Mouse (Mus musculus): ENCODE results near the gene Fadd. TPM values are rescaled to one million over a fixed set of nuclear protein-coding genes. Genes with fewer than 3 reads are reported as not detected.

Fadd gene
- polyA plus RNA-seq, 1 experiment, result 5.7 TPM

DNA sequence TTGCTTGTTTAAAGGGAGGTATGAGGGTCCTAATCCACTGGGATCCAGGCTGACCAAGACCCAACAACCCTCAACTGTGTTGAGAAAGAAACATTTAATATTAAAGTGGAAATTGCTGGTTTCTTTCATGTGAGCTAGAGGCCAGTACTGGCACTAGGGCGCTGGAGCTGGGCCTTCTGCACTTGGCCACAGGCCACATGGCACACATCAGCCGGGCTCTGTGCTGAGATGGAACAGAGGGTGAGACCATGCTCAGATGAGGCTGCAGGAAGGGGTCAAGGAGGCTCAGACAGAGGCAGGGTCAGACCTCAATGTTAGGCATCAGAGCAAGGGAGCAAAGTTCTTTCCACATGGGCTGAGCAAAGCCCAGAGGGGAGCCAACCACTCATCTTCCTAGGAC, 43.8 kb upstream of the Fadd start:
- Histone ChIP-seq H3K79me2 (ENCODE audit: control insufficient read depth, insufficient read depth) (no peaks in the 10 kb centered on the region), H3K4me2 (ENCODE audit: low read depth) (no peak overlapping the region), H3K36me3 (ENCODE audit: control insufficient read depth, insufficient read depth) (no peaks in the 10 kb centered on the region), H3ac (ENCODE audit: control insufficient read depth, insufficient read length) (no peak overlapping the region), H3K4me3 (no peak overlapping the region), H3K27me3 (ENCODE audit: control insufficient read depth, insufficient read depth, insufficient read length) (no peaks in the 10 kb centered on the region)
- TF ChIP-seq CEBPB (IDR thresholded peaks at IDR 0.05; ENCODE audit: insufficient read depth, poor library complexity, severe bottlenecking) (no peak), POLR2AphosphoS2 (IDR thresholded peaks at IDR 0.05; ENCODE audit: insufficient read length, low read depth) (no peak), USF1 (IDR thresholded peaks at IDR 0.05; ENCODE audit: low read depth) (no peak), MYOD1 (IDR thresholded peaks at IDR 0.05; ENCODE audit: control insufficient read depth in 1 of 3, insufficient read length in 2 of 3, low read depth in 2 of 3) (no peak), POLR2A (IDR thresholded peaks at IDR 0.05; ENCODE audit: insufficient read length, low read depth) (no peak), TCF3 (IDR thresholded peaks at IDR 0.05; ENCODE audit: insufficient read length, low read depth) (no peak), TCF12 (IDR thresholded peaks at IDR 0.05; ENCODE audit: insufficient read depth, poor library complexity, severe bottlenecking) (no peak), REST (IDR thresholded peaks at IDR 0.05; ENCODE audit: insufficient read depth, insufficient read length) (no peak), MYOG (IDR thresholded peaks at IDR 0.05; ENCODE audit: control insufficient read depth in 1 of 3, insufficient read depth in 1 of 3, insufficient read length in 2 of 3, low read depth in 2 of 3) (no peak), E2F4 (IDR thresholded peaks at IDR 0.05; ENCODE audit: insufficient read depth) (no peak), MAX (IDR thresholded peaks at IDR 0.05; ENCODE audit: low read depth) (no peak), SRF (IDR thresholded peaks at IDR 0.05; ENCODE audit: control insufficient read depth, insufficient read length, low read depth) (no peak)

DNA sequence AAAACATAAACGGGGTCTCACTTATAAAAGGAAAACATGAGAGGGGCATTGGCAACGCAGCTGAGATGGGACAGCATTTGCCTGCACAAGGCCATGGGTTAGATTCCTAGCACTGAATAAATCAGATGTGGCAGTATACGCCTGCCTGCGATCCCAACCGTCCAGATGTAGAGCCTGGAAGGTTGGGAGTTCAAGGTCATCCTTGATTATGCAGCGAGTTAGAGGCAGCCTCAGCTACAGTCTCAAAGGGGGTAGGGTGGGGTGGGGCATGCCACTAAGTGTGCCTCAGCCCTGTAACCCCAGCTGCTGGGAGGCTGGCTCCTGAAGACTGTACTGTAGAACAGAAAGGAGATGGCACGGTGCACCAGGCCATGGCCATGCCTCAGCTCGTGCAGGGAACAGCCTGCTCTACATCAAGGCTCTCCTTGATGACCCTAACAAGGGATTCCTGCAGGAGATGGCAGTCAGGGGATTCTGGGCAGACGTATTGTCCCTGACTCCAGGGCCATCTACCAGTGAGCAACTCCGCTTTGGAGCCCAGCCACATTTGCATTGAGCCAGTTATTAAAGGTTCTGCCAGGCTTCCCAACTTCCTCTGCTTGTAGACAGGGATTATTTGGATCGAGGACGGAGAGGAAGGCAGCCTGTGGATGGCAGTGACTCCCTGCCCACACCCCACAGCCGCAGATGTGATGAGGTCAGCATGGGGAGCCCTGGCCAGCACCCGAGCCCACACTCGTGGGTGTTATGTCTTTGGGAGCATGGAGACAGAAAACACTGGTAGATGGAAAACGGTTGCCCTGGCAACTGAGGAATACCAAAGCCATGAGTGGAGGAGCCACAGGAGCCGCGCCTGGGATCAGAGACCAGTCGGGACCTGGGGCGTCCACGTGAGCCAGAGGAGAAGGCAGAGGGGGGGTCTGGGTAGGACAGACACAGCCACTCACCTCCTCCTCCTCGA, 38.7 kb upstream of the Fadd start:
- H3K36me3 ChIP-seq (ENCODE audit: control insufficient read depth, insufficient read depth), result no peaks in the 10 kb centered on the region
- no peaks in the 10 kb centered on the region for H3K27me3 ChIP-seq (ENCODE audit: control insufficient read depth, insufficient read depth, insufficient read length)
- no peak overlapping the region for H3K4me3 ChIP-seq
- H3ac ChIP-seq (ENCODE audit: control insufficient read depth, insufficient read length), result no peak overlapping the region
- H3K79me2 ChIP-seq (ENCODE audit: control insufficient read depth, insufficient read depth), result no peaks in the 10 kb centered on the region
- TF ChIP-seq MYOG (IDR thresholded peaks at IDR 0.05; ENCODE audit: control insufficient read depth in 1 of 3, insufficient read depth in 1 of 3, insufficient read length in 2 of 3, low read depth in 2 of 3), result no peak
- no peak for TF ChIP-seq TCF3 (IDR thresholded peaks at IDR 0.05; ENCODE audit: insufficient read length, low read depth)
- TF ChIP-seq SRF (IDR thresholded peaks at IDR 0.05; ENCODE audit: control insufficient read depth, insufficient read length, low read depth), result no peak
- TF ChIP-seq REST (IDR thresholded peaks at IDR 0.05; ENCODE audit: insufficient read depth, insufficient read length), result no peak
- peak in 2 of 3 experiments; percentile 11 to 49 for TF ChIP-seq MYOD1 (IDR thresholded peaks at IDR 0.05; ENCODE audit: control insufficient read depth in 1 of 3, insufficient read length in 2 of 3, low read depth in 2 of 3)
- no peak for TF ChIP-seq POLR2A (IDR thresholded peaks at IDR 0.05; ENCODE audit: insufficient read length, low read depth)
- H3K4me2 ChIP-seq (ENCODE audit: low read depth), result peak overlapping the region; percentile 58

DNA sequence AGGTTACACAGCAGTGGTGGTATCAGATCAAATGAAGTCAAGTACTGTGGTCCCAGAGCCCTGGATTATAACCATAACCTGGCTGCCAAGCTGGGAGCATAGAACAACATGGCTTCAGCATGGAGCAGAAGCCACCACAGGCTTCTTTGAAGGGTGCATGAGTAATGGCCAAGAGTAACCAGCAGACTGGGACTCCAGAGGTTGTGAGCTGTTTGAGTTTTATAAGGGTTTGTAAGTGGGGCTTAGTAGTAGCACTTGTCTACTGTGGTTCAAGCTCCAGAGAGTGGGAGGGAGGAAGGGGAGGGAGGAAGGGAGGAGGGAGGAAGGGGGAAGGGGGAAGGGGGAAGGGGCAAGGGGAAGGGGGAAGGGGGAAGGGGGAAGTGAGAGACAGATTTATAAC, 38.1 kb upstream of the Fadd start:
- no peak overlapping the region for H3K4me3 ChIP-seq
- no peak overlapping the region for H3ac ChIP-seq (ENCODE audit: control insufficient read depth, insufficient read length)
- TF ChIP-seq TCF12 (IDR thresholded peaks at IDR 0.05; ENCODE audit: insufficient read depth, poor library complexity, severe bottlenecking) (no peak), CEBPB (IDR thresholded peaks at IDR 0.05; ENCODE audit: insufficient read depth, poor library complexity, severe bottlenecking) (no peak), MYOG (IDR thresholded peaks at IDR 0.05; ENCODE audit: control insufficient read depth in 1 of 3, insufficient read depth in 1 of 3, insufficient read length in 2 of 3, low read depth in 2 of 3) (no peak), POLR2AphosphoS2 (IDR thresholded peaks at IDR 0.05; ENCODE audit: insufficient read length, low read depth) (no peak), USF1 (IDR thresholded peaks at IDR 0.05; ENCODE audit: low read depth) (no peak), MAX (IDR thresholded peaks at IDR 0.05; ENCODE audit: low read depth) (no peak), TCF3 (IDR thresholded peaks at IDR 0.05; ENCODE audit: insufficient read length, low read depth) (no peak), E2F4 (IDR thresholded peaks at IDR 0.05; ENCODE audit: insufficient read depth) (no peak), REST (IDR thresholded peaks at IDR 0.05; ENCODE audit: insufficient read depth, insufficient read length) (no peak), POLR2A (IDR thresholded peaks at IDR 0.05; ENCODE audit: insufficient read length, low read depth) (no peak), MYOD1 (IDR thresholded peaks at IDR 0.05; ENCODE audit: control insufficient read depth in 1 of 3, insufficient read length in 2 of 3, low read depth in 2 of 3) (no peak), SRF (IDR thresholded peaks at IDR 0.05; ENCODE audit: control insufficient read depth, insufficient read length, low read depth) (no peak)
- no peak overlapping the region for H3K4me2 ChIP-seq (ENCODE audit: low read depth)
- H3K36me3 ChIP-seq (ENCODE audit: control insufficient read depth, insufficient read depth), result no peaks in the 10 kb centered on the region
- H3K27me3 ChIP-seq (ENCODE audit: control insufficient read depth, insufficient read depth, insufficient read length), result no peaks in the 10 kb centered on the region
- no peaks in the 10 kb centered on the region for H3K79me2 ChIP-seq (ENCODE audit: control insufficient read depth, insufficient read depth)

DNA sequence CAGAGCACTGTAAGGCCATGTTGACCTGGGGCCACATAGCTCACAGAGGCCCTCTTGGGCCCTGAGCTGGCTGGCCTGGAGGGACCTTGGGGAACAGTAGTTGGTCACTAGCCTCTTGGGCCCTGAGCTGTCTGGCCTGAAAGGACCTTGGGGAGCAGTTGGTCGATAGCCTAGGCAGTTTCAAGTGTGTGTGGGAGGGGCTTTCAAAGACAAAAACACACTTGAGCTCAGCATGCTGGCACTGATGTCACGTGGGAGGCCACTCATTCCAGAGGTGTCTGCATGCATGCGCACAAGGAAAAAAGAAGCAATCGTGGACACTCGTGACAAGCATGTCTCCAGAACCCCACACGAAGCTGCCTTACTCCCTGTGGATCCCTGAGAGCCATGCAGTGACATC, 33.1 kb upstream of the Fadd start:
- Histone ChIP-seq H3K4me2 (ENCODE audit: low read depth) (no peak overlapping the region), H3K79me2 (ENCODE audit: control insufficient read depth, insufficient read depth) (no peaks in the 10 kb centered on the region), H3K27me3 (ENCODE audit: control insufficient read depth, insufficient read depth, insufficient read length) (no peaks in the 10 kb centered on the region), H3K4me3 (no peak overlapping the region), H3K36me3 (ENCODE audit: control insufficient read depth, insufficient read depth) (no peaks in the 10 kb centered on the region), H3ac (ENCODE audit: control insufficient read depth, insufficient read length) (no peak overlapping the region)
- TF ChIP-seq SRF (IDR thresholded peaks at IDR 0.05; ENCODE audit: control insufficient read depth, insufficient read length, low read depth), result no peak
- TF ChIP-seq REST (IDR thresholded peaks at IDR 0.05; ENCODE audit: insufficient read depth, insufficient read length), result no peak
- TF ChIP-seq E2F4 (IDR thresholded peaks at IDR 0.05; ENCODE audit: insufficient read depth), result no peak
- TF ChIP-seq MYOG (IDR thresholded peaks at IDR 0.05; ENCODE audit: control insufficient read depth in 1 of 3, insufficient read depth in 1 of 3, insufficient read length in 2 of 3, low read depth in 2 of 3), result no peak
- no peak for TF ChIP-seq TCF12 (IDR thresholded peaks at IDR 0.05; ENCODE audit: insufficient read depth, poor library complexity, severe bottlenecking)
- no peak for TF ChIP-seq MAX (IDR thresholded peaks at IDR 0.05; ENCODE audit: low read depth)
- TF ChIP-seq TCF3 (IDR thresholded peaks at IDR 0.05; ENCODE audit: insufficient read length, low read depth), result no peak
- no peak for TF ChIP-seq USF1 (IDR thresholded peaks at IDR 0.05; ENCODE audit: low read depth)
- TF ChIP-seq POLR2A (IDR thresholded peaks at IDR 0.05; ENCODE audit: insufficient read length, low read depth), result no peak
- no peak for TF ChIP-seq MYOD1 (IDR thresholded peaks at IDR 0.05; ENCODE audit: control insufficient read depth in 1 of 3, insufficient read length in 2 of 3, low read depth in 2 of 3)
- TF ChIP-seq CEBPB (IDR thresholded peaks at IDR 0.05; ENCODE audit: insufficient read depth, poor library complexity, severe bottlenecking), result no peak
- TF ChIP-seq POLR2AphosphoS2 (IDR thresholded peaks at IDR 0.05; ENCODE audit: insufficient read length, low read depth), result no peak
